Mouse (Mus musculus): ENCODE data around the gene Ptpn11.
"Not testable (repeated sequence)": the region's sequence is repeated elsewhere in the genome, so short reads cannot be mapped to it uniquely, and the experiment has no call there.

The Ptpn11 gene

DNA sequence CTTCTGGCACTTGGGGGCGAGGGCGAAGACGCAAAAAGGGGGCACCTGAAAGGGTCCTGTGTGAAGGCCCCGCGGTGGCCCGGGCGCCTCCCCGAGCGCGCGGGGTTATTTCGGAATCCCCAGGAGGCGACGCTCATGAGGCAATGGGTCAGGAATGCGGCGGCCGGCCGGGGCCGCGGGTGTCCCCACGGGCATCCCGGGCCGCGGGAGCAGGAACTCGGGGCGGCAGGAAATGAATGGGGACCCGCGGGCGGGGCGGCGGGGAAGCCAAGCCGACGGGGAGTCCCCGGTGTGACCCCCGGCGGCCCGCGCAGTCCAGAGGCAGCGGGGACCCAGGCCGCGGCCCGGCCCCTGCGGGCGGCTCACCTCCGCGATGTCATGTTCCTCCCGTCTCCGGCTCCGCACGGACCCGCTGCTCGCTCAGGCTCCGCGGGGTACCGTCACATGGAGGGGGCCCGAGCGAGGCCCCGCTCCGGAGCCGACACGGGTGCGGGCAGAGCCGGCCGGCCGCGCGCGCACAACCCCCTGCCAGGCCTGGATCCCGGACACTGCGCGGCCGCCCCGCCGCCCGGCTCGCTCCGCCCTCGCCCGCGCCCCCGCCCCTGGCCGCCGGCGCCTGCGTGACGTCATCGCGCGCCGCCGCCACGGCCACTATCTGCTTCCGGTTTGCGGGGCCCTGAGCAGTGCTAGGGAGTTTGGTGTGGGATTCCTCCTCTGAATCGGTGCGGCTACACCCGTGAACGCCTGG is at the start of gene Ptpn11:
TSS of gene Ptpn11 (minus strand) at position 562 of the 748 bp plus-strand sequence.
- no peak for DNase-seq (ENCODE audit: low read depth, low spot score)

DNA sequence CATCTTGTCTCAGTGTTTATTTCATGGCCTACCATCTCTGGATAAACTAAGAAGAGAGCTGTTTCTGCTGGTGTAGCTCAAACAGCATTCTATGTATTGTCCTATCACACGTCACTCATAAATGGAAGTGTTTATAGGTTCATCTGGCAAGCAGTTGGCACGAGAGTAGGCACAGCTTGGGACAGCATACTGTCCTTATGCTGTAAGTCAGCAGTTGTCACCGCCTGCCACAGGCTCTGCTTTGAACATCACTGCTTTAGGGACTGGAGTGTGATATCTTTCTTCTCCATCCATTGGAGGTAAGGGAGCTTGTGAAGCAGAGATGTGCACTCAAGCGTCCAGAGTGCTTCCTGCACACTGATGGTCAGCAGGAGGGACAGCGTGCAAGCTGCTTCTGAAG is 48.6 kb upstream of the Ptpn11 start:
- DNase-seq (ENCODE audit: low read depth, low spot score), result no peak

DNA sequence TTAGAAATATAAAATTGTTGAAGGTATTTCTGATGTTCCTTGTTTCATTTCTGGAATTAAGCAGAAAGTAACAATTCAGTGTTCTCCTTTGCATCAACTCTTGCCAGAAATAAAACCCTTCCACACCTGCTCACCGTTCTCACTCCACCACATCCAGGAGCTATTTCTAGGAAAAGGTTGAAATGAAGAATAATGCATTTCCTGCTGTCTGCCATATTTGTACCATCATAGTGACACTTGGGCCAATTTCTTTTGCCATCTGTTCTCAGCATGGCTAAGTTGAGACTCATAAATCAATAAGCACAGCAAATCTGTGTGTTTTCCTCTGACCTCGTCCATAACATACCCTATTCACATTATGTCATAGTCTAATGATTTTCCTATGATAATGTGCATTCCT is 47.0 kb upstream of the Ptpn11 start:
- no peak for DNase-seq (ENCODE audit: low read depth, low spot score)

DNA sequence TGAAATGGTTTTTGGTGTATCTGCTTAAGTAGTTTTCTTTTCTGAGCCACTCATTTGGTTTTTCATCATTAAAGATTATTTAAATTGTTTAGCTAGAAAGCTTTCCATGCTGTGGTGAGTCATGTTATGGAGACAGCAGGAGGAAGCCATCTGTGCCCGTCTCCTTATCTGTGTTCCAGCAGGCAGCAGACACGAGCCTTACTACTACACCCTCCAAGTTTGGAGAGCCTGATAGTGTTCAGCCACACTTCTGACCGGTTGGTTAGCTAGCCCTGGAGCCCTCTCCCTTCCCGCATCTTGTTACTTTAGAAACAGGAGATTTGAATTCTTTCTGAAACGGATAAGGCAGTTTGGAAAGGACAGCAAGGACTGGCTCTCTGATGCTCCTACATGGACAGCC is 45.0 kb upstream of the Ptpn11 start:
- DNase-seq (ENCODE audit: low read depth, low spot score), result no peak

DNA sequence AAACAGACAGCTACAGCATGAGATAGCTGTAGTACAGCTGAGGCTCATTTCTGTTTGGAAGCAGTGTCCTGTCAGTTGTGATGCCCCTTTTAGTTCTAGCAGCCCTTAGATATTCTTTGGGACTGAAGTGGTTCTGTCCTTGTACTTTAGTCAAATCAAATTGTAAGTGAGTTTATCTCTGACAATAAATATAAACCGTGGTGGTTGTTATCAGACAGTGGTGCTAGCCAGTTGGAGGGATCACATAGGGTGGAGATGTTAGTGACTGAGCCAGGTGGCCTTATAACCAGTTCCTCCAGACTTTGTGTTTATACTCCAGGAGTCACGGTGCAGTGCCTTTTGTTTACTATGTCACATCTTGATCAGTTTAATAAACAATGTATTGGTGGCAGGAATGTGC is 42.5 kb upstream of the Ptpn11 start:
- DNase-seq (ENCODE audit: low read depth, low spot score), result no peak

DNA sequence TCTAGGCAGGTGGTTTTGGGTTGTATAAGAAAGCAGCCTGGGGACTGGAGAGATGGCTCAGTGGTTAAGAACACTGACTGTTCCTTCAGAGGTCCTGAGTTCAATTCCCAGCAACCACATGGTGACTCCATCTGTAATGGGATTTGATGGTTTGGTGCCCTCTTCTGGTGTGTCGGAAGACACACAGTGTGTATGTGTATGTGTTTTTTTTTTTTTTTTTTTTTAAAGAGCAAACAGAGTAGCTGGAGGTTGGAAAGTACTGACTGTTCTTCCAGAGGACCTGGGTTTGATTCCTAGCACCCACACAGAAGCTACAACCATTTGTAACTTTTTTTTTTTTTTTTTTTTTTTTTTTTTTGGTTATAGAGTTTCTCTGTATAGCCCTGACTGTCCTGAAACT is 41.6 kb upstream of the Ptpn11 start:
- DNase-seq (ENCODE audit: low read depth, low spot score), result no peak

DNA sequence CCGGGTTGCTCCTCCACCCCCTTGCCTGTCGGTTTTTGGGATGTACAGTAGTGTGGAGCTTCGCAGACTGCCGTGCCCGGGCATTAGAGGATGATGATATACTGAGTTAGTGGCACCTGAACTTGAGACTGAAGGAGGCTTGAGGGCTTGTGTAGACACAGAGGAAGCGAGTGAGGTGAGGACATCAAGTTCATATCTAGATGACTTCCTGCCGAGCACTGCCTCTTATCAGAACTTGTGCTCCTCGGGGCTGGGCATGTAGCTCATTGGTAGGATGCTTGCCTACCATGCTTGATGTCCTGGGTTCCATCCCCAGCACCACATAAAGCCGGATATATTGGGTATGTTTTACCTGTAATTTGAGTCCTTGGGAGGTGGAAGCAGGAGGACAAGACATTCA is 39.6 kb upstream of the Ptpn11 start:
- DNase-seq (ENCODE audit: low read depth, low spot score), result no peak

DNA sequence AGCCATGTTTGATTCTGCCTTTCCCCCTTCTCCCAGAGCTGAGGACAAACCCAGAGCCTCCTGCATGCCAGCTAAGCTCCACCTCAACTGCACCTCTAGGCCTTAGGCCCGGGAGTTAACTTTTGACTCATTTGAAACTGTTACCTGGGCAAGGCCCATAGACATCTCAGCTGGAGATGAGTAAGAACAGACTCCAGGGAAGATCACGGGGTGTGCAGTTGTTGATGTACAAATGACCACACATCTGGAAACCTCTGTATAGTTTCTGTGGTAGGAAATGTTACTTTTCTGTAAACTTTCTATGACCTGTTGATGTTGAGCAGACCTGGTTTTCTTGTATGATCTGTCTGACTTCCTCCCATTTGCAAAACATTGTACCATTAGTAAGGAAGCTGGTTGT is 38.0 kb upstream of the Ptpn11 start:
- DNase-seq (ENCODE audit: low read depth, low spot score), result no peak

DNA sequence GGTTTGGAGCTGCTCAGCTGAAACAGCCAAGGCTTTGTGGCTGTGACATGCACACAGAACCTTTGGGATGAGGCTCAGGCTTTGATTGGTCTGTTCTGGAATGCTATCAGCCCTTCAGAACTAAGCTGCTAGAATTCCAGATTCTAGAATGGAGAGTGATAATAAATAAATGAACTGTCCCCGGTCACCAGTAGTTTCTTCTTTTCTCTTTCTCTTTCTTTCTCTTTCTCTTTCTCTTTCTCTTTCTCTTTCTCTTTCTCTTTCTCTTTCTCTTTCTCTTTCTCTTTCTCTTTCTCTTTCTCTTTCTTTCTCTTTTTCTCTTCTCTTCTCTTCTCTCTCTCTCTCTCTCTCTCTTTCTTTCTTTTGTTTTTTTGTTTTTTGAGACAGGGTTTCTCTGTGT is 36.1 kb upstream of the Ptpn11 start:
- not testable (repeated sequence) for DNase-seq (ENCODE audit: low read depth, low spot score)

DNA sequence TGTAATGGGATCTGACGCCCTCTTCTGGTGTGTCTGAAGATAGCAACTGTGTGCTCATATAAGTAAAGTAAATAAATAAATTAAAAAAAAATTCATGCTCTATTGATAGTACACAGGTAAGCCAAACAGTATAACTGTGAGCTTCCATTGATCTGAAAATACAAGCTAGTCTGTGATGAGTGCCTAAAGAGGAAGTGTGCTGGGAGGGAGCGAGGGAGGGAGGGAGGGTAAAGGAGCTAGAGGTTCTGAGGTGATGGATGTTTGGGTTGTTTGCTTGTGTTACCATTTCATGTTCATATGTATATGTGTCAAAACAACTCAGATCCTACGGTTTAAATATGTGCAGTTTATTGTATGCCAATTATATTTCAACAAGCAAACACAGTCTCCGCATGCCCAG is 35.6 kb upstream of the Ptpn11 start:
- no peak for DNase-seq (ENCODE audit: low read depth, low spot score)

DNA sequence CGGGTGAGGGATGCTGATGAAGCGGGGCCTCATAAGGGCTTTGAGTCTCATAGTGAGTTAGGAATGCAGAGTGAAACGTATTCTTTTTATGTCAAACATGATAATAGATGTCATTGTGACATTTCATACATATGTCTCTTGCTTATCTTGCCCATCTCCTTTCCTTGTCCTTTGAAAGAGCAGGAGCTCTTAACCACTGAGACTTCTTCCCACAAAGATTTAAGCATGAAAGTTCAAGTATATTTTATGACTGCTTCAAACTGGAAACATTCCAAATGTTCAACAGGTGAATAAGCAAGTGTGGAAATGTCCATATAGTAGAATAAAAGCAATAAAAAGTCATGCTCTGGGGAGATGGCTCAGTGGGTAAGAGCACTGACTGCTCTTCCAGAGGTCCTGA is 35.2 kb upstream of the Ptpn11 start:
- DNase-seq (ENCODE audit: low read depth, low spot score), result no peak

DNA sequence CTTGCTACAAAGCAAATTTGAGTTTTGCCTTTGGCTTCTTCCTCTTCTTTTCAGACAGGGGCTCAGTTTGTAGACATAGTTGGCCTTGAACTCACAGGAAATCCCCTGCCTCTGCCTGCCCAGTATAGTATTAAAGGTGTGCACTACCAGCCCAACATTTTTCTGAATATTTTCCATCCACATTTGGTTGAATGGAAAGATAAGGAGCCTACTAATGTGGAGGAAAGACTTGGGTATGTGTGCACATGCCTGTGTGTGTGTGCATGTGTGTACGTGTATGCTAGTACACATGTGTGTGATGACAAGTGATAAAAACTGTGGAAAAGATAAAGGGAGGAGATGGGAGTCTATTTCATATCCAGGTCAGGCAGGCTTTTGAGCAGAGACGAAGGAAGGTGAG is 34.7 kb upstream of the Ptpn11 start:
- no peak for DNase-seq (ENCODE audit: low read depth, low spot score)

DNA sequence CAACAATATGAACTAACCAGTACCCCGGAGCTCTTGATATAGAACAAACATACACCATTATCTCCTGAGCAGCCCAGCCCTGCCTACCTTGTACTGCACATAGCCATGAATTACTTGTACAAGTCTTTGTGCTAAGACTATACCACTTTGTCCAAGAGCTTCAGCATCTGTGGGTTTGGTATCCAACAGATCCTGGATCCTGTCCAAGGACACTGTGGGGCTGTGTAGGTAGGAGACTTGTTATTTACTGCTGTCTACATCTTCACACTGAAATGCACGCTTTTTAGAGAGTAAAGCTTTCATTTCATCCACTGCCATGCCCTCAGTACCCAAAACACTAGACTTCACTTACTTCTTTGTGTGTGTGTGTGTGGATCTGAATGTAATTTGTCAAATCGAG is 33.7 kb upstream of the Ptpn11 start:
- no peak for DNase-seq (ENCODE audit: low read depth, low spot score)

DNA sequence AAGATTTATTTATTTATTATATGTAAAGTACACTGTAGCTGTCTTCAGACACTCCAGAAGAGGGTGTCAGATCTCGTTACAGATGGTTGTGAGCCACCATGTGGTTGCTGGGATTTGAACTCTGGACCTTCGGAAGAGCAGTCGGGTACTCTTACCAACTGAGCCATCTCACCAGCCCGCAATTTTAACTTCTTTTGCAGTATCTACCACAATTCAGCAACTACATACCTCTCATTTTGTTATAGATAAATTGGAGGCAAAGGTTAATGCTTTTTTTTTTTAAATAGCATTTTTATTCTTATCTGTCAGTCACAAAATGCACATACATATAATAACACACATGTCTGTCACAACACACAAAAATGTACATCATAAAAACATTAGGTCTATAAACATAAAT is 32.8 kb upstream of the Ptpn11 start:
- DNase-seq (ENCODE audit: low read depth, low spot score), result not testable (repeated sequence)

DNA sequence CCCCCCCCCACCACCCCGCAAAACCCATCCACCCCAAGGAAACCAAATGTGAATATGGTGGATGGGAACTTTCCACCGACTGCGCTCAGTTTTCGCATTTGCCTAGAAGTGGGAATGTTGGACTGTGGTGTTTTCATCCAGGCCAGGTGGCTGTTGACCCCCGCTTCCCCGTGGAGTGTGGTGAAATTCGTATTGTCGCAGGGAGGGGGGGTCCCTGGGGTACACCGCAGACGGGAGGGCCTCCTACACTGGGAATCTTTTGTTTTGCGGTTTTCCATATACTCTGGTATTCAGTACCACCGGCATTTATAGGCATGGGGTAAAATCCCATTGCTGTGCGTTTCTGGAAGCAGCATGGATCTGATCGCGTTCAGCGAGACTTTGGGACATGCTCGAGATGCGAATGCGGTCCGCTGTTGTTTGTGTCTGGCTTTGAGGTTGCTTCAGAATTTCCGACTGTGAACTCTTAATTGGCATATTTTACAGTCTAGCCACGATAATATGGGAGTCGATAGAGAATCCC is 30.2 kb upstream of the Ptpn11 start:
- DNase-seq (ENCODE audit: low read depth, low spot score), result no peak

DNA sequence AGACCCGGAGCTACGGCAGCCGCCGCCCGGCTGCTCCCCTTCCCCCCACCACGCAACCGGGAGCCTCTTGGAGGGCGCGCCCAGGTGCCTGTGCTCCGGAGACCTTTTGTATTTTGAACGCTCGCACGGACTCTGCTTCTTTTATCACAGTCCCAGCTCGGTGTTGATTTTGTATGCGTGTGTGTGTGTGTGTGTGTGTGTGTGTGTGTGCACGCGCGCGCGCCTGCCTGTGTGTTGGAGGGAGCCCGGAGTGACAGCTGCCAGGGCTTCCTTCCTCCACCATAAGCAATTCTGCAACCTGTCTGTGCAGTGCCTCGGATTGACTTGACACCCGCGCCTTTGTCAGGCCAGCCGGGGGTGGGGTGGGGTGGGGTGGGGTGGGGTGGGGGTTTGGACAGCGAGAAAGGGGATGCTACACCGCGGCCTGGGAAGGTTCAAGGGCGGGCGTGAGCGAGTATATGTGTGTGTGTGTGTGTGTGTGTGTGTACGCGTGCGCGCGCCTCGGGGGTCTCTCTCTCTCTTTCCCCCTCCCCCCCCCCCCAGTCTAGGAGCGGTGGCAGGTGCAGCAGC is 29.6 kb upstream of the Ptpn11 start:
- DNase-seq (ENCODE audit: low read depth, low spot score), result no peak

DNA sequence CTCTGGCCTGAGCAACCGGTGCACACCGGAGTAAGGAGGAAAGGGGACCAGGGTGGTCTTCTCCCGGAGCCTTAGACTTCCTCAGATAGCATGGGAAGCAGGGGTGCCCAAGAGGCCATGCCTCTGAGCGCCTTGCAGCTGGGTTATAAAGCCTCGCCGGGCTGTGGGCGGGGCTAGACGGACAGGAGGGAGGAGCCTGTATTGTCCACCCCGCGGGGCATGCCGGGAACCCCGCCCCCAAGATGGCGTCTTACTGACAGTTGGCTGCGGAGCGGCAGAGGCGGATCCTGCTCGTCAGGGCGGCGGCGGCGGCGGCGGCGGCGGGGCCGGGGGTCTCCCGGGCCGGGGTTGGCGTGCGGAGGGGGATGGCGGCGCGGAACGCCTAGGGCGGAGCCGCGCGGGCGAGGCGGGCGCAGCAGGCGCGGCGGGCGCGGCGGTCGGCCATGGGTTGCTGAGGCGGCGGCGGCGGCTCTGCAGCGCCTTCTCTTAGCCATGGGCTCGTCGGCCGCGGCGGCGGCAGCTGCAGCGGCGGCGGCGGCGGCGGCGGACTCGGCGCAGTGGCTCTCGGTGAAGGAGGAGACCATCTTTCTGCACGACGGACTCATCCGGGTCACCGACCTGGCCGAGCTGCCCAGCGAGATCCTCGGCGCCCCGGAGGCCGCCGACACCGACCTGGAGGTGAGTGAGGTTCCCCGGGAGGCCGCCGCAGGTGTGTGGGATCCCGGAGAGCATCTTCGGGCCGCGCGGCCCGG is 29.0 kb upstream of the Ptpn11 start, which contains the start of gene Hectd4:
TSS of gene Hectd4 (plus strand) at position 240 of the 752 bp plus-strand sequence.
- peak; percentile 84 for DNase-seq (ENCODE audit: low read depth, low spot score)

DNA sequence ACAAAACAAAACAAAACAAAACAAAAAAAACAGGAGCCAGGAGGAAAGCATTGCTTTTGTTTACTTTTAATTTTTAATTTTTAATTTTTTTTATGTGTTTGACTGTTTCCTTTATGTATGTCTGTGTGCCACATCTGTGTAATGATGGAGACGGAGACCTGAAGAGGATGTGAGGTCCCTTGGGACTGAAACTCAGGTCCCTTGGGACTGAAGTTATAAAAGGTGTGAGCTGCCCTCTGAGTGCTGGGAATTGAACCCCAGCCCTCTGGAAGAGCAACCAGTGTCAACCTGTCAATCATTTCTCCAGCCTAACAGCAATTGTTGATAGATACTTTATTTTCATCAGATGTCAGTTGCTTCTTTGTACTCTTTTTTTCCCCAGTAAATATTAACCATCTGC is 28.0 kb upstream of the Ptpn11 start:
- no peak for DNase-seq (ENCODE audit: low read depth, low spot score)

DNA sequence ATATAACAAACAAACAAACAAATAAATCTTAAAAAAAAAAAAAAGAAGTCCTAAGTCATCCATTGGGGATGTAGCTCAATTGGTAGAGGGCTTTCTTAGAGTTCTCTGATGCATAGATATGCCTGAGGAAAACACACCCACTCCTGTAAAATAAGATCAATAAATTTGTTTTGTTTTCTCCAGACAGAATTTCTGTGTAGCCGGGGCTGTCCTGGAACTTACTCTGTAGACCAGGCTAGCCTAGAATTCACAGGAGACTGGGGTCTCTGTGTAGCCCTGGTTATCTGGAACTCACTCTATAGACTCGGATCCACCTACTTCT is 26.1 kb upstream of the Ptpn11 start:
- no peak for DNase-seq (ENCODE audit: low read depth, low spot score)

DNA sequence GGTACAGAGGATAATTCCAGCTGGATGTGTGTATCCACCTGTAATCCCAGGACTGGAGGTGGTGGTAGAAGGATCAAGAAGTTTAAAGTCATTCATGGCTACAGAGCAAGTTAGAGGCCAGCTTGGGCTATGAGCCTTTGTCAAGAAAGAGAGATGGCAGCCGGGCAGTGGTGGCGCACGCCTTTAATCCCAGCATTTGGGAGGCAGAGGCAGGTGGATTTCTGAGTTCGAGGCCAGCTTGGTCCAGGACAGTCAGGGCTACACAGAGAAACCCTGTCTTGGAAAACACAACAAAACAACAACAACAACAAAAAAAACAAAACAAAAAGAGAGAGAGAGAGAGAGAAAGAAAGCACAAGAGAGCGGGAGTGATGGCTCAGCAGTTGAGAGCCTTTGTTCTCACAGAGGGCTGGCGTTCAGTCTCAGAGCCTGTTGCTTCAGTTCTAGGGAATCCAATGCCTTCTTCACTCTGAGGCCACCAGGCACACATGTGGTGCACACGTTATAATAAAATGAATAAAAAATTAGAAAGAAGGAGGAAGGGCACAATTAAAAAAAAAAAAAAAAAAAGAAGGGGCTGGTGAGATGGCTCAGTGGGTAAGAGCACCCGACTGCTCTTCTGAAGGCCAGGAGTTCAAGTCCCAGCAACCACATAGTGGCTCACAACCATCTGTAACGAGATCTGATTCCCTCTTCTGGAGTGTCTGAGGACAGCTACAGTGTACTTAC is 25.6 kb upstream of the Ptpn11 start:
- not testable (repeated sequence) for DNase-seq (ENCODE audit: low read depth, low spot score)

DNA sequence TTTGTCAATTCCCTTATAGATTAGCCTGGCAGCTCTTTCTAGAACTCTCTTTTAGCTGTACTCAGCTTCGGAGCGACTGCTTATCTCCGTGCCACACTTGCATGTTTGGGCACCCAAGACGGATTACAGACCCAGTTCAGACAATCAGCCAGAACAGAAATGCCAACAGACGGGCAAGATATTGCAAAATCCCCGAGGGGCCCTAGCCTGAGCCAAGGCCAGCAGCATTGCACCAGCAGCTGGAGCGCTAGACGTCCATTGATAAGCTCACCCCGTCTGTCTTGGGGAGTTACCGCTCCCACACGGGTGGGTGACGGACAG is 24.9 kb upstream of the Ptpn11 start:
- no peak for DNase-seq (ENCODE audit: low read depth, low spot score)

DNA sequence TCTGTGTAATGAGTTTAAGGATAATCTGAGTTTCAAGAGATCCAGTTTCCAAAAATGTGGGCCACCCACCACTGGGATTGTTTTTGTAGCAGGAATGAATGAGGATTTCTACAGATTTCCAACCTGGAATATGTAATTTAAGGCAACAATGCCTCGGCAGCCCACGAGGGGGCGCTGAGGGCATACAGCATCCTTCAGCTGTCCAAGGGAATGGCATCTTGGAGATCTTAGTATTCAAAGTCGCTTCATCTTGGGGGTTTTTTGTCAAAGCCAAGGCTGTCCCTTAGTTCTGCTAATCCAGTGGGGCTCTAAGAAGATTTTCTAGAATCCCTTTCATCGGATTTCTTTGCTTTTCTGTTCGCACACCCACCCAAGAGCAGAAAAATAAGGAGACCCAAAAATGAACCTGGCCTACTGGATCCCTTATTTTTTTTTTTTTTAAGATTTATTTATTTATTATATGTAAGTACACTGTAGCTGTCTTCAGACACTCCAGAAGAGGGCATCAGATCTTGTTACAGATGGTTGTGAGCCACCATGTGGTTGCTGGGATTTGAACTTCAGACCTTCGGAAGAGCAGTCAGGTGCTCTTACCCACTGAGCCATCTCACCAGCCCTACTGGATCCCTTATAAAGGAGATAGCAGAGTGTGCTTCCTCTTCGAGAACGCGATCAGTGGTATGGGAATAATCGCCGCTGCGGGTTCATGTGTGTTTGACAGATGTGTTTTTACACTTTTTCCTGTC is 24.4 kb upstream of the Ptpn11 start:
- DNase-seq (ENCODE audit: low read depth, low spot score), result no peak

Data from WW6 (cell line).